Mouse (Mus musculus) kidney, adult 2 months (tissue): ENCODE results near the gene Mtmr14.

Experiments used
- CTCF ChIP-seq: fragments of 200-500 bp; conservative IDR thresholded peaks from 2 replicates; pipeline ENCODE4 v1.5.1; 2011; ENCODE audit warnings: low read depth, mild to moderate bottlenecking, control low read depth, low read length, moderate library complexity, mixed read lengths; ENCODE audit not compliant: insufficient read depth, insufficient read length
- POLR2A ChIP-seq: fragments of 200-500 bp; IDR thresholded peaks from one replicate; pipeline ENCODE4 v1.6.1; 2011; ENCODE audit warnings: low read depth, low read length, control low read depth

DNA sequence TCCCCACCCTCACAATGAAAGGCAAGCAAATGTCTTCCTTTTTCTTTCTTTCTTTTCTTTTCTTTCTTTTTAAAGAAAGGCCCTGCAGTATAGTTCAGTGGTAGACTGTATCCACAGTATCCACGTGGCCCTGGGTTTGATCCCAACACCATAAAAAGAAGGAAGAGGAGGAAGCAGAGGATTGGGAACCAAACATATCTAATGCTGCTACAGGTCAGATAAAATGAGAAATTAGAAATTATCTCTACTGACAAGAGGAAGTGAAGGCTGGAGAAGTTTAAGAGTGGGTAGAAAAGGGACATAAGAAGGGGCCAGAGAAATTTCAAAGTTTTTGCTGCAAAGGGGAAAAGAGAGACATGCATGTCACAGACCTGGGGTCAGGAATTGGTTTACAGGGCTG is 48.7 kb downstream of the Mtmr14 start:
- TF ChIP-seq POLR2A (no peak), CTCF (no peak)
